Mouse (Mus musculus) embryonic fibroblast, embryonic 13.5 days (primary cell): ENCODE data around the gene Zdhhc4. TPM values are rescaled to one million over a fixed set of nuclear protein-coding genes. Genes with fewer than 3 reads are reported as not detected.

Experiments
- H3K27ac ChIP-seq: 2 replicates; pipeline ENCODE4 v1.5.1; 2012; ENCODE audit warnings: low read length, control low read depth, inconsistent platforms; ENCODE audit not compliant: insufficient read depth
- H3K4me1 ChIP-seq: 2 replicates; pipeline ENCODE4 v1.6.1; 2011; ENCODE audit warnings: low read length; ENCODE audit not compliant: control insufficient read depth, insufficient read depth
- H3K4me3 ChIP-seq: 2 replicates; pipeline ENCODE4 v1.5.1; 2011; ENCODE audit warnings: mild to moderate bottlenecking, control low read depth, low read length; ENCODE audit not compliant: insufficient read depth
- CTCF ChIP-seq: IDR thresholded peaks from 2 replicates; pipeline ENCODE4 v1.5.1; 2011; ENCODE audit warnings: mild to moderate bottlenecking, control low read depth, low read length, moderate library complexity, borderline replicate concordance; ENCODE audit not compliant: insufficient read depth
- POLR2A ChIP-seq: IDR thresholded peaks from 2 replicates; pipeline ENCODE4 v1.6.1; 2011; ENCODE audit warnings: low read depth, mild to moderate bottlenecking, control low read depth, low read length, moderate library complexity
- polyA plus RNA-seq: library from polyadenylated mRNA; stranded (reverse); fragments of >200 nt; gene quantifications from 2 replicates; pipeline ENCODE4 v1.2.4, GENCODE M21; 2011; ENCODE audit warnings: low read depth; ENCODE audit not compliant: missing spikeins, insufficient read length

The Zdhhc4 gene
- polyA plus RNA-seq, 1 experiment = 45.5 TPM

DNA sequence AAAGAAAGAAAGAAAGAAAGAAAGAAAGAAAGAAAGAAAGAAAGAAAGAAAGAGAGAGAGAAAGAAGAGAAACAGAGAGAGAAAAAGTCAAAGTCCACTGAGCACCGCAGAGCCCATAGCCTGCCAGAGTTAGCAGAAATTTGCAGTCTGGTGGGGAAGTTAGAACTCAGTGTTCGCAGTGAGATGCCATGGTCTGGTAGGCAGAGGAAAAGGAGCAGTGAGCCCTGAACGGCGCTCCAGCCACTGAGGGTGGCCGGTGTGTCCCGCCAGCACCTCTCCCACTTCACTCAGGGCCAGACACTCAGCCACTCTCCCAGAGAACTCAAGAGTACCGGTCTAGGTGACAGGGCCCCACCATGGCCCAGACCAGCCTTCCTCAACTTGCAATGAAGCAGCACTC, 24.8 kb downstream of the Zdhhc4 start:
- no peak overlapping the region for H3K27ac ChIP-seq
- no peak for TF ChIP-seq POLR2A
- no peak for TF ChIP-seq CTCF
- H3K4me3 ChIP-seq = no peak overlapping the region
- no peaks in the 10 kb centered on the region for H3K4me1 ChIP-seq

DNA sequence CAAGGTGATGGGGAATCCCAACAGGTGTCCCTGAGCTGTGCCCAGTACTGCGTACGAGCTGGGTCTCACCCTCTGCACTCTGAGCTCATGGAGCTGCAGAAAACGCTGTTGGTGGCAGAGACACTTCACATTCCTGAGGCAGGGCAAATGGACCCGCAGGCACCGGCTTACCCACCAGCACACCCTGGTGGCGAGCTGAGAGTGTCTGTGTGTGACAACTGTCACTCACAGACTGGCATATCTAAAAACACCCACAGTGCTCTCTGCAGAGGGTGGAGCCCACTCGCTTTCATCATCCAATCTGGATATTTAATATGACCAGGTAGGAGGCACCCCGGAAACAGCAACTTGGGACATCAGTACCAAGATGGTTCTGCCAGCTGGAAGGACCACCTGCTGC, 27.8 kb downstream of the Zdhhc4 start:
- H3K4me1 ChIP-seq = no peaks in the 10 kb centered on the region
- H3K27ac ChIP-seq = no peak overlapping the region
- no peak overlapping the region for H3K4me3 ChIP-seq
- no peak for TF ChIP-seq POLR2A
- peak; percentile 49; the same call in 1 of the 2 replicates for TF ChIP-seq CTCF

DNA sequence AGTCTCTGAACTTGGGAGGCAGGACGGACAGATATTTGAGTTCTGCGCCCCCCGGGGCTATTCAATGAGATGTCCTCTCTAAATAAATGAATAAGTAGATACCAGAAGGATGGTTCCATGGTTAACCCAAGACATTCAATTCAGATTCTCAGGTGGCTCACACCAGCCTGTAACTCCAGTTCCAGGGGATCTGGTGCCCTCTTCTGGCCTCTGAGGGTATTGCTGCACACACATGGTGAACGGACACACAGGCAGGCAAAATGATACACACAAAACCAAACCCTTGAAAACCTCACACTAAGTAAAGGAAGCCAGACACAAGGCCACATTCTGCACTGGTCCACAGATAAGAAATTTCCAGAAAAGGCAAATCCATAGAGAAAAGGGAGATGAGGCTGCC, 29.4 kb downstream of the Zdhhc4 start:
- no peaks in the 10 kb centered on the region for H3K4me1 ChIP-seq
- TF ChIP-seq POLR2A (no peak), CTCF (peak; percentile 64; the same call in 1 of the 2 replicates)
- H3K4me3 ChIP-seq = no peak overlapping the region
- no peak overlapping the region for H3K27ac ChIP-seq

DNA sequence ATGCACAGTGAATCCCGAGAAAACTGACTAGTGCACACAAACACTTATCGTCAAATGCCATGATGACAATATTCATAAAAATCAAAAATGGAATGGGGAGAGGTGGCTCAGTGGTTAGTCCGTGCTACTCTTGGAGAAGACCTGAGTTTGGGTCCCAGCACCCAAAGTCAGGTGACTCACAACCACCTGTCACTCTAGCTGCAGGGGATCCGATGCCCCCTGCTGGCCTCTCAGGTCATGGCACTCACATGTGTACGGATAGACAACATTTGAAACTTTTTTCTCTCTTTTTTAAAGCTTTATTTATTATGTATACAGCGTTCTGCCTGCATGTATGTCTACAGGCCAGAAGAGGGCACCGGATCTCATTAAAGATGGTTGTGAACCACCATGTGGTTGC, 30.7 kb downstream of the Zdhhc4 start:
- no peak overlapping the region for H3K27ac ChIP-seq
- no peak for TF ChIP-seq CTCF
- no peak for TF ChIP-seq POLR2A
- H3K4me3 ChIP-seq = no peak overlapping the region
- H3K4me1 ChIP-seq = no peaks in the 10 kb centered on the region

DNA sequence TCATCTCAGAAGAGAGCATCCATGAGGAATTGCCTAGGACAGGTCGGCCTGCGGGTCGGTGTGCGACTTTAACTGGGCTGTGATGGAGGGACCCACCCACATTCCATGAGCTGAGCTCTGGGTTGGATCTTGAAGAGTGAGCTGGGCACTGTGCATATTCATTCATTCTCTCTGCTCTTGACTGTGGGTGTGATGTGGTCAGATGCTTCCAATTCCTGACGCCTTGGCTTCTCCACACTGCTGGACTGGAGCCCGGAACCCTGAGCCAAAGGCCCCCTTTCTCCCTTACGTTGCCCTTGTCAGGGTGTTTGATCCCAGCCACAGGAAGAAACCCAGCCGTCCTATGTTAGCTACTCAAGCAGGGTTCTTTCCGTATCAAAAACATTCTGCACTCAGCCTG, 31.1 kb downstream of the Zdhhc4 start:
- Histone ChIP-seq H3K4me3 (no peak overlapping the region), H3K27ac (no peak overlapping the region), H3K4me1 (no peaks in the 10 kb centered on the region)
- TF ChIP-seq CTCF = no peak
- TF ChIP-seq POLR2A = no peak

DNA sequence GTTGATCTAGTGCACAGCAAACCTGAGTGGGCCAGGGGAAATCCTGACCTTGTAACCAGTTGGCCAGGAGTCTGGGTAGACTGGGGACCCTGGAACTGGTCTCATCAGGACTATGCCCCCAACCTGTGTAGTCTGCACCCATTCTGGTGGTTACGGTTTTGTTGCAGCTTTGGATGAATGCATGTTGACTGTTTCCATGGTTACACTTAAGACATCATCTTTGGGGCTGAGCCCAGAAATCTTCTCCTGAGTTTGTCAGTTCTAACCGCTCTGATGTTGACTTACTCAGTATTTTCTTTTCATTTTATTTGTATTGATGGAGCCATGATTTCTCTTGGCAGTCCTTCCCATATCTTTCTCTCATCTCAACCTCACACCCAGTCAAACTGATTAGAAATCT, 33.7 kb downstream of the Zdhhc4 start:
- Histone ChIP-seq H3K27ac (no peak overlapping the region), H3K4me1 (no peaks in the 10 kb centered on the region), H3K4me3 (no peak overlapping the region)
- no peak for TF ChIP-seq POLR2A
- TF ChIP-seq CTCF = no peak

DNA sequence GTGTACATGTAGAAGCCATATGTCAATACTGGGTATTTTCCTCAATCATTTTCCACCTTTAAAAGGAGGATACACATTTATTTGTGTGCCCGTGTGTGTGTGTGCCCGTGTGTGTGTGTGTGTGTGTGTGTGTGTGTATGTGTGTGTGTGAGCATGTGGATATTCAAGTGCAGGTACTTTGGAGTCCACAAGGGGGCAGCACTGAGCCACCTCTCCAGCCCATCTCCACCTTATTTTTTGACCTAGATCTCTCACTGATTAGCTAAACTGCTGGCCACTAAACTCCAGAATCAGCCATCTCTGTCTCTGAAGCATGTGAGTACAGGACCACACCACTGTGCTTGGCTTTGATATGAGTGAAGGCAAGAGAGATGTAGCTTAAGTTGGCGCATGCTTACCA, 34.2 kb downstream of the Zdhhc4 start:
- Histone ChIP-seq H3K27ac (no peak overlapping the region), H3K4me3 (no peak overlapping the region), H3K4me1 (no peaks in the 10 kb centered on the region)
- TF ChIP-seq CTCF = no peak
- TF ChIP-seq POLR2A = no peak

DNA sequence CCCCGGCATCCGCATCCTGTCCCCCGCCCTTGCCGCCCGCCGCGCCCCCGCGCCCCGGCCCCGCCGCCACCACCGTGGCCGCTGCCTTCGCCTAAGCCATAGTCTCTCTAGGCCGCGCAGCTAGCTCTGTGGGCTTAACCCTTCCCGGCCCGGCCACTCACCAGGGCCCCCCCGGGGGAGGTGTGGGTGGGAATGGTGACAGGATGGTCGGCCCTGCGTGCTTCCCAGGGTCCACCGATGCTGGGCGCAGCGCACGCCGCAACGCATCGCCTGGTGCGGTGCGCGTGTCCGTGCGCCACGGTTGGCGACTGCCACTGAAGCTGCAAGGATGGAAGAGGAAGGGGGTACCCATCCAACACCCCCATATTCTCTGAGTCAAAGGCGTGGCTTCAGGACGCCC, 35.7 kb downstream of the Zdhhc4 start, which contains the start of gene Zfp853:
Zfp853 (minus strand) TSS at position 220 of the 400 bp plus-strand sequence.
- Histone ChIP-seq H3K27ac (no peak within 1 kb of the TSS), H3K4me1 (no peaks in the 10 kb centered on the region), H3K4me3 (no peak within 1 kb of the TSS)
- TF ChIP-seq POLR2A (no peak), CTCF (no peak)

DNA sequence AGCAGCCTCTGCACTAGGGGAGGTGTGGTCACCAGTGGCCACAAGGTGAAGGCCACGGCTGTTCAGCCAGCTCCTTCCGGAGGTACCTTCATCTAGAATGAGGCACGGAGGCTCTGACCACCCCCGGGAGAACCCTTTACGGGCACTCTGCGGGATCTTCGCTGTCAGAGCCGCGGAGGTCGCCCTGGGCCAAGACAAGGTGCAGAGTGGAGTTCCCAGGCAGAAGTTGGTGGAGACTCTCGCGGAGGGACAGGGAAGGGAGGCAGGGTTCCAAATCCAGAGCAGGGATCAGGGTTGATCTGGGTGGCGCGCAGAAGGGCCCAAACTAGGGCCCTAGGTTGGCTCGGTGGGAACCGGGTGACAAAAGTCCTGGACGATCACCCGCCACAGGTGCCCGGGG, 36.2 kb downstream of the Zdhhc4 start:
- Histone ChIP-seq H3K4me3 (no peak overlapping the region), H3K27ac (no peak overlapping the region)

DNA sequence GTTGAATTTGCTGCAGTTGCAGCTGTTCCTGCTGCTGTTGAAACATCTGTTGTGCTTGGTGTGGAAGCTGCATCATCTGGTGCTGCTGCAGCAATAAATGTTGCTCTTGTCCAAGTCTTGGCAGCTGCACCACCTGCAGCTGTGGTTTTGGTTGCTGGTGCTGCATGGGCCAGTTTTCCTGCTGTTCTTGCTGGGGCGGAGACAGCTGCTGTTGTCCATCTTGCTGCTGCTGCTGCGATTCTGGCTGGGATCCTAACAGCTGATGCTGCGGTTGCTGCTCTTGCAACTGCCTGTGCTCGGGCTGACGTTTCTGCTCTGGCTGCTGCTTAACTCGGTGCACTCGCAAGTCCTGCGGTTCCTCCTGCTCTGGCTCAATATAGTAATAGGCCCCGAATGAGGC, 39.8 kb downstream of the Zdhhc4 start:
- H3K4me1 ChIP-seq = peaks cover 2% of the 10 kb centered on the region; the same call in 1 of the 2 replicates
- no peak overlapping the region for H3K27ac ChIP-seq
- no peak for TF ChIP-seq CTCF
- TF ChIP-seq POLR2A = no peak
- no peak overlapping the region for H3K4me3 ChIP-seq

More for the DNA sequence above, 36.2 kb downstream of the Zdhhc4 start:
- TF ChIP-seq POLR2A (no peak), CTCF (no peak)
- H3K4me1 ChIP-seq = peaks cover 1% of the 10 kb centered on the region; the same call in 1 of the 2 replicates

DNA sequence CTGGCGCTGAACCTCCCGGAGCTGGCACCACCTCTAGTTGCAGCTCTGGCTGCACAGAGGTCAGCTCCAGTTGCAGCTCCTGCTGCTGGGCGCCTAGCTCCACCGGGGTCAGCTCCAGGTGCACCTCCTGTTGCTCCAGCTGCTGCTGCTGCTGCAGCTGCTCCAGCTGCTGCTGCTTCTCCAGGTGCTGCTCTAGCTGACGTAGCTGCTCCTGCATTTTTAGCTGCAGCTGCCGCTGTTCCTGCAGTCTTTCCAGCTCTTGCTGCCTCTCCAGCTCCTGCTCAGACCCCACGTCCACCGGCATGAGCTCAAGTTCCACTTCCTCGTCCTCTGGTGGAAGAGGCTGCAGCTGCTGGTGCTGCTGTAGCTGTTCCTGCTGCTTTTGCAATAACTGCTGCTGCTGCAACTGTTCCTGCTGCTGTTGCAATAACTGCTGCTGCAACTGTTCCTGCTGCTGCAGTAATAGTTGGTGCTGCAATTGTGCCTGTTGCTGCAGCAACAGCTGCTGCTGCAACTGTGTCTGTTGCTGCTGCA, 40.6 kb downstream of the Zdhhc4 start:
- no peak overlapping the region for H3K4me3 ChIP-seq
- TF ChIP-seq CTCF (no peak), POLR2A (no peak)
- no peak overlapping the region for H3K27ac ChIP-seq

DNA sequence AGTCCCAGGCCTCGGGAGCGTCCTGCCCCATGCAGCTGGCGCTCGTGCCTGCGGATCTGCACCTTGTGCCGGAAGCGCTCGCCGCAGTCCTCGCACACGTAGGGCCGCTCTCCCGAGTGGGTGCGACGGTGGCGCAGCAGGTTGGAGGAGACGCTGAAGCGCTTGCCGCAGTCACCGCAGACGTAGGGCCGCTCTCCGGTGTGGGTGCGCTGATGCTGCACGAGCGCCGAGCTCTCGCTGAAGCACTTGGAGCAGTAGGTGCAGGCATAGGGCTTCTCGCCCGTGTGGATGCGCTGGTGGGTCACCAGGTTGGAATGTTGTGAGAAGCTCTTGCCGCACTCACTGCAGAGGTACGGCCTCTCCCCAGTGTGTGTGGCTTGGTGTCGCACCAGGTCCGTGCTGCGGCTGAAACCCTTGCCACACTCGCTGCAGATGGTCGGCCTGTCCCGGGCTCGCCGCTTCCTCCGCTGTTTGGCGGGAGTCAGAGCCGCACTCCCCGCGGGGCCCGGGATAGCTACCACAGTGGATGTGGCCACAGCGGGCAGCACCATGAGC, 41.2 kb downstream of the Zdhhc4 start:
- Histone ChIP-seq H3K27ac (no peak overlapping the region), H3K4me1 (peaks cover 2% of the 10 kb centered on the region; the same call in 1 of the 2 replicates), H3K4me3 (no peak overlapping the region)
- TF ChIP-seq CTCF (no peak), POLR2A (no peak)

More for the DNA sequence above, 40.6 kb downstream of the Zdhhc4 start:
- H3K4me1 ChIP-seq = peaks cover 2% of the 10 kb centered on the region; the same call in 1 of the 2 replicates
